Mouse (Mus musculus) left cerebral cortex, adult 8-10 months (tissue): ENCODE measurements around the gene E130114P18Rik. TPM values are rescaled to one million over a fixed set of nuclear protein-coding genes. Genes with fewer than 3 reads are reported as not detected.

Experiments used
- DNase-seq, 2 experiments: peaks; one replicate each; pipeline ENCODE4 v3.0.0; 2022; ENCODE audit warnings: low spot score in 2 of 2
- total RNA-seq, 4 experiments: library from RNA; stranded (reverse); gene quantifications; 2 replicates each; pipeline ENCODE4 v1.2.4; 2022

E130114P18Rik gene
- total RNA-seq, 4 experiments from 2014 or later: 5.0 to 8.3 (median 6.2) TPM

GRCm38 (mm10) chr4:97805896-97806808 is 28.3 kb upstream of the E130114P18Rik start:
- no peak for DNase-seq

- no peak for DNase-seq
Measured at GRCm38 (mm10) chr4:97805255-97805654, 27.4 kb upstream of the E130114P18Rik start.

- no peak for DNase-seq
Measured at GRCm38 (mm10) chr4:97804638-97805037, 26.8 kb upstream of the E130114P18Rik start.

- no peak for DNase-seq
Measured at GRCm38 (mm10) chr4:97803791-97804190, 25.9 kb upstream of the E130114P18Rik start.

- DNase-seq: no peak
Measured at GRCm38 (mm10) chr4:97796505-97796904, 18.6 kb upstream of the E130114P18Rik start.

GRCm38 (mm10) chr4:97795957-97796356 is 18.1 kb upstream of the E130114P18Rik start:
- DNase-seq: no peak

GRCm38 (mm10) chr4:97794865-97795264 is 17.0 kb upstream of the E130114P18Rik start:
- no peak for DNase-seq

GRCm38 (mm10) chr4:97793931-97794330 is 16.1 kb upstream of the E130114P18Rik start:
- DNase-seq: no peak

GRCm38 (mm10) chr4:97788537-97788936 is 10.7 kb upstream of the E130114P18Rik start:
- no peak for DNase-seq

- peak in 1 of 2 experiments; percentile 64 for DNase-seq
Measured at GRCm38 (mm10) chr4:97787515-97787914, 9.6 kb upstream of the E130114P18Rik start.

- DNase-seq: no peak
Measured at GRCm38 (mm10) chr4:97786571-97786970, 8.7 kb upstream of the E130114P18Rik start.

- DNase-seq: no peak
Measured at GRCm38 (mm10) chr4:97785547-97786271, 7.8 kb upstream of the E130114P18Rik start.

- DNase-seq: no peak
Measured at GRCm38 (mm10) chr4:97784236-97784635, 6.4 kb upstream of the E130114P18Rik start.

- no peak for DNase-seq
Measured at GRCm38 (mm10) chr4:97783073-97783879, 5.4 kb upstream of the E130114P18Rik start.

- DNase-seq: no peak
Measured at GRCm38 (mm10) chr4:97782497-97782896, 4.6 kb upstream of the E130114P18Rik start.

GRCm38 (mm10) chr4:97782069-97782468 is 4.2 kb upstream of the E130114P18Rik start:
- DNase-seq: no peak

GRCm38 (mm10) chr4:97780666-97781435 is 3.0 kb upstream of the E130114P18Rik start:
- no peak for DNase-seq

GRCm38 (mm10) chr4:97780024-97780423 is 2.1 kb upstream of the E130114P18Rik start:
- no peak for DNase-seq

GRCm38 (mm10) chr4:97779003-97779930 is 1.4 kb upstream of the E130114P18Rik start:
- no peak for DNase-seq
